Mouse (Mus musculus) left cerebral cortex, postnatal 25 days (tissue): ENCODE data around the gene Exoc2. TPM values are rescaled to one million over a fixed set of nuclear protein-coding genes. Genes with fewer than 3 reads are reported as not detected.

ENCODE experiments used
- DNase-seq, 2 experiments: peaks; one replicate each; pipeline ENCODE4 v3.0.0; 2022; ENCODE audit warnings: low spot score in 2 of 2, mixed read lengths in 1 of 2
- intact Hi-C: fragments of 180-260 bp; cut with DNase I; formaldehyde crosslinking; loops from one replicate; pipeline ENCODE4 v1.15.1; 2025
- total RNA-seq, 2 experiments: library from RNA; stranded (reverse); gene quantifications; 2 replicates each; pipeline ENCODE4 v1.2.3; 2021

The Exoc2 gene
- 10 to 100 TPM; 39.5 to 40.6 TPM for total RNA-seq

- DNase-seq: peak; percentile 83 to 84
- intact Hi-C loops: no loop called here
Observed at GRCm38 (mm10) chr13:30973501-30974246, at the start of gene Exoc2, which contains the start of gene Gm5447. Gene Exoc2 (minus strand): TSS chr13:30974093. Gene Gm5447 (plus strand): TSS chr13:30974204.

- DNase-seq: no peak
- intact Hi-C loops: no loop called here
Observed at GRCm38 (mm10) chr13:31023664-31024063, 49.8 kb upstream of the Exoc2 start.

DNA sequence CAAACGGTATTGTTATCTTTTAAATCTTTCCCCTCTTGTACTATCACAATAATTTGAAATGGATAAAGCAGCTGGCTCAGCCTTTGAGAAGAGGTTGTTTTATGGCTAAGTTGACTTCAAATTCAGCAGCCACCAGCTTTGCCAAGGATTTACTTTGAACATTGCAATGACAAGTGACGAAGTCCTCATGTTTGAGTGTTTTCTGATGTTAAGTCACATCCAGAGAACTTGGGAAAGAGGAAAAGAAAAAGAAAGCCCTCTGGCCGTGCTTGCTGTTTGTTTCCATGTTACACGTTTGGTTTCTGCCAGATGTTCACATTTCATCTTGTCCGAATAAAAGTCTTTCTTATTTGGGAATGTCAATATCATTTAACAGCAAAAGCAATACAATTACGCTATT lies 48.0 kb upstream of the Exoc2 start:
- no peak for DNase-seq
- intact Hi-C loops: no loop called here

GRCm38 (mm10) chr13:31021514-31021913 lies 47.6 kb upstream of the Exoc2 start:
- intact Hi-C loops: no loop called here
- DNase-seq: no peak

DNA sequence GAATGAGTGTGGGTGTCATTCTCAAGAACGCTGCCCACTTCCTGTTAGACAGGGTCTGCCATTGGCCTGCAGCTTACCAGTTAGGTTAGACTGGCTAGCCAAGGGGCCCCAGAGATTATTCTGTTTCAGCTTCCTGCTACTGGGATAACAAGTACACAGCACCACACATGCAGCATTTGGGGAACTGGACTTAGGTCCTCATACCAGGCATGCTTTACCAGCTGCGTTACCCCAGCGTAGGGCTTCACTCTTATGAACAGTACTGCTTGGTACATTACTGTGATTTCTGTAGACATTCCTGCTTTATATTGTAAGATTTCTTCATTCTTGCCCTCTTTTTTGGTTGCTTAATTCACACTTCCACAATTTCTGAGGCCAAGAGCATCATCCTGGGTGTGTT lies 43.7 kb upstream of the Exoc2 start:
- intact Hi-C loops: no loop called here
- DNase-seq: no peak

GRCm38 (mm10) chr13:31004995-31005394 lies 31.1 kb upstream of the Exoc2 start:
- intact Hi-C loops: no loop called here
- DNase-seq: no peak

DNA sequence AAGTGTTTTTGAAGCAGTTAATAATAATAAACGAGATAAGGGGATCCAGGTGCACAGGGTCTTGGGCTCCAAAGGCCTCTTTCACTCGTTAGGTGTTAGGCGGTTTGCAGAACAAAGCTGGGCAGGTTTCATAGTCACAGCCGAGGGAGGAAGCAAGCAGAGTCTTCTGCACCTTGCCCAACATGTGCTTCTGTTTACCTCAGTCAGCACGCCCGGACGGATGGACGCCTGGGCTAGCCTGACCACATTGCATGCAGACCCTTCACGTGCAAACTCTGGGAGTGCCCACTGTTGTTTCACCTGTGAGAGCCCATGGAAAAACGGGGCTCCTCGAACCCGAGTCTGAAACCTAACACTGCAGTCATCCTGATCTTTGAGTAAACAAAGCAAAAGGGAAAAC lies 30.6 kb upstream of the Exoc2 start:
- intact Hi-C loops: no loop called here
- no peak for DNase-seq

GRCm38 (mm10) chr13:30999799-31000198 lies 25.9 kb upstream of the Exoc2 start:
- intact Hi-C loops: loop anchor here (5.0 to 10.0 kb wide), 2 partner anchors 78 to 435 kb away; no protein-coding TSS in a partner anchor
- DNase-seq: no peak

GRCm38 (mm10) chr13:30997526-30998253 lies 23.8 kb upstream of the Exoc2 start:
- intact Hi-C loops: loop anchor here (5.0 to 10.0 kb wide), 2 partner anchors 80 to 433 kb away; no protein-coding TSS in a partner anchor
- peak in 1 of 2 experiments; percentile 49 for DNase-seq

GRCm38 (mm10) chr13:30994249-30994858 lies 20.5 kb upstream of the Exoc2 start:
- no peak for DNase-seq
- intact Hi-C loops: loop anchor here (10.0 kb wide), 1 partner anchor 430 kb away; no protein-coding TSS in a partner anchor

GRCm38 (mm10) chr13:30993819-30994218 lies 19.9 kb upstream of the Exoc2 start:
- peak; percentile 69 to 86 for DNase-seq

GRCm38 (mm10) chr13:30990233-30990632 lies 16.3 kb upstream of the Exoc2 start:
- DNase-seq: no peak

More at GRCm38 (mm10) chr13:30993819-30994218, 19.9 kb upstream of the Exoc2 start:
- intact Hi-C loops: loop anchor here (10.0 kb wide), 1 partner anchor 429 kb away; no protein-coding TSS in a partner anchor

GRCm38 (mm10) chr13:30989710-30990109 lies 15.8 kb upstream of the Exoc2 start:
- no peak for DNase-seq
- intact Hi-C loops: loop anchor here (5.0 to 10.0 kb wide), 2 partner anchors 425 to 628 kb away; no protein-coding TSS in a partner anchor

More at GRCm38 (mm10) chr13:30990233-30990632, 16.3 kb upstream of the Exoc2 start:
- intact Hi-C loops: loop anchor here (10.0 kb wide), 1 partner anchor 425 kb away; no protein-coding TSS in a partner anchor

GRCm38 (mm10) chr13:30987686-30988085 lies 13.8 kb upstream of the Exoc2 start:
- DNase-seq: no peak

DNA sequence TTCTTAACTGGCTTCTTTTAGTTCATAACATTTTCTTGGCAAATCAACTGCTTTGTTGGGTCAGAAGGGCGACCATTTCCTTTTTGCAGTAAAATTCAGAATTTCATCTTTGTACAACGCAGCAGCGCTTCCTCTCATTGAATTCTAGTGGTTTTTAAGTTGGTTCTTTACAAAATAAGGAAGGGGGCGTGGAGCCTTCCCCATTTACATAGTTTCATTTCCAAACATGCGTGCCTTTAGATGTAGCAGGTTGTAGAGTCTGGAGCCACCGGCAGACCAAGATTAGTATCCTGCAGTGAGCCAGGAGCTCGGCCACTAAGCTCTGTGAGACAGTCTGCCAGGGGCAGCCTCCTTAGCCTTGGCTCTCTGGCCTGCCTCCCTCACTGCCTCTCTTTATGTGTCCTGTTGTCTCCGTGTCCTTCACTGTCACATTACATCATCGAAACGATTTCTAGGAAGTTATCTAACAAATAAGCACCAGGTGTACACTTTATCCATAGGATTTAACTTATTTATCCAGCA lies 13.1 kb upstream of the Exoc2 start:
- DNase-seq: no peak
- intact Hi-C loops: loop anchor here (5.0 kb wide), 1 partner anchor 630 kb away; no protein-coding TSS in a partner anchor

More at GRCm38 (mm10) chr13:30987686-30988085, 13.8 kb upstream of the Exoc2 start:
- intact Hi-C loops: loop anchor here (5.0 kb wide), 1 partner anchor 630 kb away; no protein-coding TSS in a partner anchor

DNA sequence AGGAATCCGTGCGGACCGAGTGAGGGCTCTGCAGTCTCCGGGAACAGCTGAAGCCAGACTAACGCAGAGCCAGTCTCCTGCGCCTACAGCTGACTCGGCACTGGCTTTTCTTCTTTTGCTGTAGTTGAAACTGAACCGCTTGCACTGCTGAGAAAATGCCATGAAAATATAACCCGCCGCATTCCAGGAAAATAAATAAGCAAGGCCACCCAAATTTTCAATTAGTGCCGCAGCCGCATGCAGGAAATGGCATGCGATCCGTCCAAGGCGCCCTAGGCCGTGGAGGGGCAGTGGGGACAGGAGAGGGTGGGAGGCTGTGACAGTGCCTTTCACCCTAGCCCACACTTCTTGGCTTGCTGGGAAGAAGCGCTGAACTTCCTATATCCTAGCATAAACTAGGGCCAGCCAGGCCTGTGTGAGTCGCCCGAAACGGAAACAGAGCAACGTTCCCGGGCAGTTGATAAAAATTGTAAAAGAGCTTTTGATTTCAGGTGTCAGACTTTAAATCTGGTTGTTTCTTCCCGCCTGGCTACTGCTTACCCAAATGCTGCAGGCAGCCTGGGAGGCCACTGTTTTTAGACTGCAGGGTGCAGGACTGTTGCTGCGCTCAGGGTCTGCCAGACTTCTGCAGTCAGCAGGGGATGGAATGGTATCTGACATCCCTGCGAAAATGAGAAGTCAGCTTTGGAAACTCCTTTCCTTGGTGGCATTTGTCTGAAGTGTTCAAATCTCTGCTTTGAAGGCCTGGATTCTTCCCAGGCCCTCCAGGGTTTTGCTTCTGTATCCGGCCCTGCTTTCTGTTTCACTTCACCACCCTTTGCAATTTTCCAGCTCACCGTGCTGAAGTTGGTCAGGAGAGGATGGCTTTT lies 11.9 kb upstream of the Exoc2 start:
- peak; percentile 42 to 55 for DNase-seq
- intact Hi-C loops: loop anchor here (5.0 kb wide), 1 partner anchor 631 kb away; no protein-coding TSS in a partner anchor

DNA sequence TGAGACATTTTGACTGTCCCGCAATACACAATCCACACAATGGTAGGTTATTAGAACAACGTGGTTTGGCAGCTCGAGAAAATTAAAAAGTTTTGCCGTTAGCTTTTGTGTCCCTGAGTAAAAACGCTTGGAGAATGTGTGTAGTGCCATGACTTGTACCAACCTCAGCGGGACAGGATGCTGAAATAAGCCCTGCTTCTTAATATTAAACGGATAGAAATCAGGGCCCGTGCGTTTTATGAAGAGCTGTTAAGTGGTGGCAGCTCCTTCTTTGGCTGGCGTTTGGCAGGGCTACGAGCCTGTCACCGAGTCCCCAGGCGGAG lies 11.3 kb upstream of the Exoc2 start:
- no peak for DNase-seq
- intact Hi-C loops: loop anchor here (5.0 kb wide), 1 partner anchor 632 kb away; no protein-coding TSS in a partner anchor

GRCm38 (mm10) chr13:30981666-30982065 lies 7.8 kb upstream of the Exoc2 start:
- intact Hi-C loops: loop anchor here (5.0 kb wide), 2 partner anchors 79 to 94 kb away; no protein-coding TSS in a partner anchor
- no peak for DNase-seq
